Mouse (Mus musculus) myocyte (in vitro differentiated cells): Measurements from ENCODE around the gene Kctd3.

ENCODE experiments used
- CEBPB ChIP-seq: IDR thresholded peaks from 2 replicates; pipeline ENCODE4 v1.6.1; 2011; ENCODE audit warnings: mild to moderate bottlenecking, moderate library complexity; ENCODE audit not compliant: poor library complexity, insufficient read depth, severe bottlenecking
- E2F4 ChIP-seq: IDR thresholded peaks from one replicate; pipeline ENCODE4 v1.6.1; 2011; ENCODE audit warnings: mild to moderate bottlenecking, control low read depth, moderate library complexity; ENCODE audit not compliant: insufficient read depth
- POLR2A ChIP-seq: IDR thresholded peaks from one replicate; pipeline ENCODE4 v1.6.1; 2011; ENCODE audit warnings: low read depth, mild to moderate bottlenecking, control low read depth, moderate library complexity; ENCODE audit not compliant: insufficient read length
- POLR2AphosphoS2 ChIP-seq: IDR thresholded peaks from one replicate; pipeline ENCODE4 v1.6.1; 2011; ENCODE audit warnings: low read depth, control low read depth; ENCODE audit not compliant: insufficient read length
- TCF12 ChIP-seq: IDR thresholded peaks from one replicate; pipeline ENCODE4 v1.6.1; 2011; ENCODE audit warnings: mild to moderate bottlenecking, control low read depth; ENCODE audit not compliant: poor library complexity, insufficient read depth, severe bottlenecking

- no peak for TF ChIP-seq POLR2AphosphoS2
- TF ChIP-seq E2F4 = no peak
- no peak for TF ChIP-seq POLR2A
- no peak for TF ChIP-seq TCF12
- no peak for TF ChIP-seq CEBPB
These were observed 19.2 kb upstream of the Kctd3 start for GRCm38 (mm10) chr1:189026885-189027284.
